Mouse (Mus musculus): Measurements from ENCODE around the gene Arhgap20.

GRCm38 (mm10) chr9:51853772-51854171 lies 88.6 kb downstream of the Arhgap20 start:
- TF ChIP-seq CTCF (IDR thresholded peaks at IDR 0.05; ENCODE audit: extremely low read depth, insufficient read length, insufficient replicate concordance, low read depth, low read length) (no peak), POLR2A (IDR thresholded peaks at IDR 0.05; ENCODE audit: low read depth, low read length) (no peak)

Measured in small intestine, adult 2 months (tissue).